Mouse (Mus musculus) myocyte (in vitro differentiated cells): ENCODE results near the gene Msh3.

Experiments used
- CEBPB ChIP-seq: IDR thresholded peaks from 2 replicates; pipeline ENCODE4 v1.6.1; 2011; ENCODE audit warnings: mild to moderate bottlenecking, moderate library complexity; ENCODE audit not compliant: poor library complexity, insufficient read depth, severe bottlenecking
- E2F4 ChIP-seq: IDR thresholded peaks from one replicate; pipeline ENCODE4 v1.6.1; 2011; ENCODE audit warnings: mild to moderate bottlenecking, control low read depth, moderate library complexity; ENCODE audit not compliant: insufficient read depth
- MAX ChIP-seq: IDR thresholded peaks from one replicate; pipeline ENCODE4 v1.6.1; 2011; ENCODE audit warnings: low read depth, mild to moderate bottlenecking, control low read depth
- MYOG ChIP-seq, 3 experiments: IDR thresholded peaks; one replicate each; pipeline ENCODE4 v1.6.1; 2011; ENCODE audit warnings: control low read depth in 2 of 3, low read depth in 2 of 3, mild to moderate bottlenecking in 2 of 3; ENCODE audit not compliant: insufficient read length in 2 of 3, control insufficient read depth in 1 of 3, insufficient read depth in 1 of 3
- POLR2A ChIP-seq: IDR thresholded peaks from one replicate; pipeline ENCODE4 v1.6.1; 2011; ENCODE audit warnings: low read depth, mild to moderate bottlenecking, control low read depth, moderate library complexity; ENCODE audit not compliant: insufficient read length
- POLR2AphosphoS2 ChIP-seq: IDR thresholded peaks from one replicate; pipeline ENCODE4 v1.6.1; 2011; ENCODE audit warnings: low read depth, control low read depth; ENCODE audit not compliant: insufficient read length
- REST ChIP-seq: IDR thresholded peaks from one replicate; pipeline ENCODE4 v1.6.1; 2011; ENCODE audit warnings: mild to moderate bottlenecking, control low read depth, moderate library complexity; ENCODE audit not compliant: insufficient read depth, insufficient read length
- SRF ChIP-seq: IDR thresholded peaks from one replicate; pipeline ENCODE4 v1.6.1; 2011; ENCODE audit warnings: low read depth; ENCODE audit not compliant: control insufficient read depth, insufficient read length
- TCF12 ChIP-seq: IDR thresholded peaks from one replicate; pipeline ENCODE4 v1.6.1; 2011; ENCODE audit warnings: mild to moderate bottlenecking, control low read depth; ENCODE audit not compliant: poor library complexity, insufficient read depth, severe bottlenecking
- TCF3 ChIP-seq: IDR thresholded peaks from one replicate; pipeline ENCODE4 v1.6.1; 2011; ENCODE audit warnings: low read depth, control low read depth; ENCODE audit not compliant: insufficient read length
- USF1 ChIP-seq: IDR thresholded peaks from one replicate; pipeline ENCODE4 v1.6.1; 2011; ENCODE audit warnings: low read depth, mild to moderate bottlenecking, control low read depth, moderate library complexity

- no peak for TF ChIP-seq MAX
- TF ChIP-seq POLR2A = no peak
- TF ChIP-seq USF1 = no peak
- no peak for TF ChIP-seq CEBPB
- TF ChIP-seq E2F4 = no peak
- TF ChIP-seq SRF = no peak
- no peak for TF ChIP-seq POLR2AphosphoS2
- no peak for TF ChIP-seq TCF12
- TF ChIP-seq MYOG (IDR thresholded peaks at IDR 0.05; ENCODE audit: control insufficient read depth in 1 of 3, insufficient read depth in 1 of 3, insufficient read length in 2 of 3, low read depth in 2 of 3) = no peak
- no peak for TF ChIP-seq REST
- TF ChIP-seq TCF3 = no peak
Observed at GRCm38 (mm10) chr13:92297021-92297420, 57.8 kb downstream of the Msh3 start.
